Mouse (Mus musculus) MEL (cell line): Measurements from ENCODE around the gene Pimreg. TPM values are rescaled to one million over a fixed set of nuclear protein-coding genes. Genes with fewer than 3 reads are reported as not detected.
A peak's percentile ranks its signal among the peaks of the same experiment; 100 is the strongest.

Experiments
- DNase-seq: peaks from one replicate; pipeline ENCODE4 v3.0.0; 2011; ENCODE audit warnings: low read depth, low spot score
- H3K27ac ChIP-seq: 2 replicates; pipeline ENCODE4 v1.5.1; 2012; ENCODE audit warnings: low read depth, mild to moderate bottlenecking, control low read depth, low read length, moderate library complexity; ENCODE audit not compliant: control insufficient read depth
- H3K27me3 ChIP-seq, 2 experiments: fragments of 150-350 bp in 1 of 2; sonication (generic) in 1 of 2; 2 replicates each; pipeline ENCODE4 v1.6.1; 2012; ENCODE audit warnings: low read length in 2 of 2, mild to moderate bottlenecking in 2 of 2, improper control_type of control experiment in 1 of 2, moderate library complexity in 1 of 2; ENCODE audit not compliant: insufficient read depth in 2 of 2, control insufficient read depth in 1 of 2
- H3K36me3 ChIP-seq, 2 experiments: 2 replicates each; pipeline ENCODE4 v1.6.1; 2012 to 2014; ENCODE audit warnings: low read length in 2 of 2, improper control_type of control experiment in 1 of 2, inconsistent platforms in 1 of 2, mild to moderate bottlenecking in 1 of 2; ENCODE audit not compliant: insufficient read depth in 2 of 2, control insufficient read depth in 1 of 2
- H3K4me1 ChIP-seq, 2 experiments: fragments of 150-350 bp in 1 of 2; sonication (generic) in 1 of 2; 2 replicates each; pipeline ENCODE4 v1.6.1; 2012; ENCODE audit warnings: low read length in 2 of 2, improper control_type of control experiment in 1 of 2, mild to moderate bottlenecking in 1 of 2; ENCODE audit not compliant: insufficient read depth in 2 of 2, control insufficient read depth in 1 of 2
- H3K4me3 ChIP-seq, 2 experiments: fragments of 150-350 bp in 1 of 2; sonication (generic) in 1 of 2; 2 replicates each; pipeline ENCODE4 v1.5.1; 2012; ENCODE audit warnings: low read depth in 2 of 2, low read length in 2 of 2, mild to moderate bottlenecking in 2 of 2, moderate library complexity in 2 of 2, control low read depth in 1 of 2, improper control_type of control experiment in 1 of 2; ENCODE audit not compliant: control insufficient read depth in 1 of 2, insufficient read depth in 1 of 2
- H3K79me2 ChIP-seq: 2 replicates; pipeline ENCODE4 v1.6.1; 2012; ENCODE audit warnings: mild to moderate bottlenecking, low read length, moderate library complexity; ENCODE audit not compliant: control insufficient read depth, poor library complexity, insufficient read depth
- H3K9ac ChIP-seq: 2 replicates; pipeline ENCODE4 v1.6.1; 2012; ENCODE audit warnings: low read depth, mild to moderate bottlenecking, control low read depth, low read length, moderate library complexity; ENCODE audit not compliant: control insufficient read depth, poor library complexity, severe bottlenecking
- H3K9me3 ChIP-seq: fragments of 150-350 bp; sonication (generic); replicated peaks from 2 replicates; pipeline ENCODE4 v1.6.1; 2012; ENCODE audit warnings: mild to moderate bottlenecking, low read length, improper control_type of control experiment, moderate library complexity; ENCODE audit not compliant: insufficient read depth
- BHLHE40 ChIP-seq: IDR thresholded peaks from 2 replicates; pipeline ENCODE4 v1.6.1; 2012; ENCODE audit warnings: low read depth, mild to moderate bottlenecking, inconsistent platforms, low read length, improper control_type of control experiment, borderline replicate concordance
- CHD2 ChIP-seq: IDR thresholded peaks from 2 replicates; pipeline ENCODE4 v1.6.1; 2011; ENCODE audit warnings: low read length, improper control_type of control experiment
- CTCF ChIP-seq, 3 experiments: IDR thresholded peaks in 2 of 3; conservative IDR thresholded peaks in 1 of 3; 2 replicates each; pipeline ENCODE4 v1.5.1; 2011 to 2012; ENCODE audit warnings: low read length in 3 of 3, low read depth in 2 of 3, mild to moderate bottlenecking in 2 of 3, improper control_type of control experiment in 1 of 3, inconsistent platforms in 1 of 3, mixed read lengths in 1 of 3, moderate library complexity in 1 of 3; ENCODE audit not compliant: control insufficient read depth in 1 of 3, insufficient read depth in 1 of 3, poor library complexity in 1 of 3, severe bottlenecking in 1 of 3
- E2F4 ChIP-seq: IDR thresholded peaks from 2 replicates; pipeline ENCODE4 v1.6.1; 2011; ENCODE audit warnings: low read depth, low read length, improper control_type of control experiment, borderline replicate concordance
- HCFC1 ChIP-seq: IDR thresholded peaks from 2 replicates; pipeline ENCODE4 v1.6.1; 2012; ENCODE audit warnings: low read depth, mild to moderate bottlenecking, inconsistent platforms, low read length, improper control_type of control experiment, moderate library complexity
- JUND ChIP-seq: IDR thresholded peaks from 2 replicates; pipeline ENCODE4 v1.6.1; 2011; ENCODE audit warnings: low read depth, mild to moderate bottlenecking, improper control_type of control experiment, low read length
- KAT2A ChIP-seq: conservative IDR thresholded peaks from 2 replicates; pipeline ENCODE4 v1.6.1; 2012; ENCODE audit warnings: low read depth, low read length, improper control_type of control experiment, inconsistent platforms
- MAFK ChIP-seq: IDR thresholded peaks from 2 replicates; pipeline ENCODE4 v1.6.1; 2011; ENCODE audit warnings: low read depth, mild to moderate bottlenecking, low read length, improper control_type of control experiment, borderline replicate concordance
- MAX ChIP-seq: IDR thresholded peaks from 2 replicates; pipeline ENCODE4 v1.6.1; 2011; ENCODE audit warnings: low read length, improper control_type of control experiment
- MYC ChIP-seq: IDR thresholded peaks from 2 replicates; pipeline ENCODE4 v1.6.1; 2011; ENCODE audit warnings: low read depth, mild to moderate bottlenecking, low read length, improper control_type of control experiment, moderate library complexity
- NELFE ChIP-seq: IDR thresholded peaks from 2 replicates; pipeline ENCODE4 v1.6.1; 2011; ENCODE audit warnings: low read depth, low read length, improper control_type of control experiment
- POLR2A ChIP-seq, 2 experiments: IDR thresholded peaks; 2 replicates each; pipeline ENCODE4 v1.6.1; 2011 to 2012; ENCODE audit warnings: low read length in 2 of 2, mild to moderate bottlenecking in 2 of 2, control low read depth in 1 of 2, improper control_type of control experiment in 1 of 2, low read depth in 1 of 2, moderate library complexity in 1 of 2; ENCODE audit not compliant: control insufficient read depth in 1 of 2, insufficient read depth in 1 of 2, poor library complexity in 1 of 2
- POLR2AphosphoS2 ChIP-seq: IDR thresholded peaks from 2 replicates; pipeline ENCODE4 v1.6.1; 2011; ENCODE audit warnings: low read length, improper control_type of control experiment
- RAD21 ChIP-seq: IDR thresholded peaks from 2 replicates; pipeline ENCODE4 v1.6.1; 2011; ENCODE audit warnings: mild to moderate bottlenecking, low read depth, low read length, improper control_type of control experiment
- SIN3A ChIP-seq: IDR thresholded peaks from 2 replicates; pipeline ENCODE4 v1.6.1; 2012; ENCODE audit warnings: low read length, improper control_type of control experiment, inconsistent platforms
- SMC3 ChIP-seq: IDR thresholded peaks from 2 replicates; pipeline ENCODE4 v1.6.1; 2011; ENCODE audit warnings: low read depth, low read length, improper control_type of control experiment
- TAL1 ChIP-seq: IDR thresholded peaks from 2 replicates; pipeline ENCODE4 v1.6.1; 2012; ENCODE audit warnings: mild to moderate bottlenecking, inconsistent platforms, low read length, moderate library complexity, mixed read lengths
- ZMIZ1 ChIP-seq: IDR thresholded peaks from 2 replicates; pipeline ENCODE4 v1.6.1; 2012; ENCODE audit warnings: low read depth, mild to moderate bottlenecking, inconsistent platforms, low read length, improper control_type of control experiment, moderate library complexity
- polyA plus RNA-seq, 2 experiments: library from polyadenylated mRNA; stranded (reverse) in 1 of 2; unstranded in 1 of 2; fragments of >175 nt in 1 of 2; fragments of >200 nt in 1 of 2; gene quantifications; 2 replicates each; pipeline versions ENCODE4 v1.2.1 to v1.2.4; 2012; ENCODE audit warnings: low replicate concordance in 2 of 2, low read depth in 1 of 2; ENCODE audit not compliant: insufficient read length in 2 of 2, insufficient read depth in 1 of 2, missing spikeins in 1 of 2
- total RNA-seq: library from RNA; depleted of rRNA; stranded (reverse); fragments of 300-350 nt; gene quantifications from 2 replicates; pipeline ENCODE4 v1.2.3, GENCODE M21; 2012

Gene Pimreg
- total and polyA plus RNA-seq, 3 experiments: 24.3 to 45.3 TPM; not detected in 1

DNA sequence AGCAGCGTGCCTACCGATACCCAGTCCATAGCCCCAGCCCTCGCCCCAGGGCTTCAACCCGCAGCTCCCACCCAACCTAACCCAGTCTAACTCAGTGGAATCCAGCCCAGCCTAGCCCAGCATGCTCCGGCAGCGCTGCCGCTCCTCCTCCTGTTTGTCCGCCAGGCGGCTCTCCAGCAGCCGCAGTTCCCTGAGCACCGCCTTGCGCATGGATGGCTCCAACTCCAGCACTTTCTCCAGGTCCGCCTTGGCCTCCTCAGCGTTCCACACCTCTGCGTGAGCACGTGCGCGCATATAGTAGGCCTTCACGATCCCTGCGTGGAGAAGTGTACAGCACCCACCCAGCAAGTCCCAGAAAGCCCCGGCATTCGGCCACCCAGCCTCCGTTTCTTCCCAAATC, 12.7 kb upstream of the Pimreg start:
- Histone ChIP-seq H3K4me3 (no peak overlapping the region), H3K9me3 (no peaks in the 10 kb centered on the region)
- TF ChIP-seq TAL1 (no peak), RAD21 (no peak), HCFC1 (no peak), POLR2AphosphoS2 (no peak), NELFE (no peak), CTCF (IDR thresholded peaks at IDR 0.05 in 2 of 3, conservative IDR thresholded peaks at IDR 0.05 in 1 of 3; ENCODE audit: control insufficient read depth in 1 of 3, insufficient read depth in 1 of 3, low read depth in 2 of 3, low read length in 3 of 3, poor library complexity in 1 of 3, severe bottlenecking in 1 of 3) (no peak), SMC3 (no peak), E2F4 (no peak), MYC (no peak), SIN3A (no peak), MAFK (no peak), JUND (no peak), KAT2A (no peak), ZMIZ1 (no peak)

DNA sequence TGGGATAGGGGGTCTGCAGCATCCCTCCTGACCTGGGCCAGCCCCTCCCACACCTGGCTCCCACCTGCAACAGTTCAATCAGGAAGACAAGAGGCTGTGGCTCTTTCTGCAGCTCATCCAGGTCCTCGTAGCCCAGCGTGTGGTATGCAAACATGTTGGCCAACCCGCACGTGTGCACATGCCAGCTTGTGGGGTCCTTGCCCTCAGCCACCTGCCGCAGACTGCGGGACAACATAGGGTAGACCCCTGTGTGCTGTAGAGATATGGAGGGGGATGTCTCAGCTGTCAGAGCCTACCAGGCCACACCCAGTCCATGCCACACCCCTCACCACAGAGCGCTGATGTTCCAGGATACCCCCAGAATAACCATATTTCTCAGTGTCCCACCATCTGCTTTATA, 10.5 kb upstream of the Pimreg start:
- H3K27ac ChIP-seq: no peak overlapping the region
- no peak for DNase-seq
- no peaks in the 10 kb centered on the region for H3K9me3 ChIP-seq
- no peak overlapping the region for H3K4me3 ChIP-seq
- TF ChIP-seq BHLHE40 (peak; percentile 28; the same call in 1 of the 2 replicates), CHD2 (no peak)
- H3K36me3 ChIP-seq: peaks cover 0 to 7% of the 10 kb centered on the region in 2 experiments; a peak in 2 of 4 replicates
- H3K27me3 ChIP-seq: no peaks in the 10 kb centered on the region
- H3K79me2 ChIP-seq: no peaks in the 10 kb centered on the region
- peaks cover 7 to 25% of the 10 kb centered on the region in 2 experiments for H3K4me1 ChIP-seq
- H3K9ac ChIP-seq: no peak overlapping the region

More for the DNA sequence above, 12.7 kb upstream of the Pimreg start:
- DNase-seq: no peak
- Histone ChIP-seq H3K4me1 (peaks cover 0 to 14% of the 10 kb centered on the region in 2 experiments; a peak in 2 of 4 replicates), H3K27ac (no peak overlapping the region), H3K27me3 (no peaks in the 10 kb centered on the region), H3K79me2 (no peaks in the 10 kb centered on the region), H3K36me3 (no peaks in the 10 kb centered on the region; a peak in 1 of 4 replicates), H3K9ac (no peak overlapping the region)

- TF ChIP-seq POLR2A (IDR thresholded peaks at IDR 0.05; ENCODE audit: control insufficient read depth in 1 of 2, insufficient read depth in 1 of 2, low read depth in 1 of 2, low read length in 2 of 2, poor library complexity in 1 of 2) (no peak), MAFK (no peak), KAT2A (no peak), MAX (no peak)
- Histone ChIP-seq H3K36me3 (peaks cover 0 to 7% of the 10 kb centered on the region in 2 experiments; a peak in 2 of 4 replicates), H3K9me3 (no peaks in the 10 kb centered on the region), H3K27me3 (no peaks in the 10 kb centered on the region), H3K4me1 (peaks cover 7 to 28% of the 10 kb centered on the region in 2 experiments), H3K79me2 (no peaks in the 10 kb centered on the region), H3K27ac (no peak overlapping the region), H3K9ac (no peak overlapping the region), H3K4me3 (no peak overlapping the region)
- DNase-seq: no peak
Observed at GRCm38 (mm10) chr11:72032091-72032490, 9.7 kb upstream of the Pimreg start.
